Mouse (Mus musculus) CD4-positive, CD25-positive, alpha-beta regulatory T cell, adult 4 months (primary cell): ENCODE measurements around the gene Ppil1. TPM values are rescaled to one million over a fixed set of nuclear protein-coding genes. Genes with fewer than 3 reads are reported as not detected.

Experiments
- ATAC-seq: one replicate; pipeline ENCODE4 v1.8.0; 2017
- polyA plus RNA-seq, 2 experiments: library from polyadenylated mRNA; unstranded; fragments of 100-300 nt; shearing (Covaris generic); gene quantifications; one replicate each; pipeline ENCODE4 v1.2.1; 2017

Ppil1 gene
- 100 to 1,000 TPM in 1 of 2 experiments, 10 to 100 TPM in 1; 72.7 to 101 TPM for polyA plus RNA-seq

GRCm38 (mm10) chr17:29263840-29264633, at the start of gene Ppil1:
Gene Ppil1 (minus strand): TSS chr17:29264186.
- ATAC-seq: peak; percentile 70

- ATAC-seq: no peak
These were observed 49.3 kb upstream of the Ppil1 start for GRCm38 (mm10) chr17:29313300-29313699.

- no peak for ATAC-seq
These were observed 48.1 kb upstream of the Ppil1 start for GRCm38 (mm10) chr17:29312082-29312481.

GRCm38 (mm10) chr17:29311602-29312001, 47.6 kb upstream of the Ppil1 start:
- no peak for ATAC-seq

- ATAC-seq: no peak
These were observed 46.2 kb upstream of the Ppil1 start for GRCm38 (mm10) chr17:29310056-29310623.

- ATAC-seq: no peak
These were observed 41.9 kb upstream of the Ppil1 start for GRCm38 (mm10) chr17:29305871-29306270.

GRCm38 (mm10) chr17:29305058-29305806, 41.2 kb upstream of the Ppil1 start:
- no peak for ATAC-seq

GRCm38 (mm10) chr17:29304376-29305057, 40.5 kb upstream of the Ppil1 start:
- peak; percentile 65 for ATAC-seq

GRCm38 (mm10) chr17:29303856-29304255, 39.9 kb upstream of the Ppil1 start:
- ATAC-seq: no peak

GRCm38 (mm10) chr17:29303087-29303486, 39.1 kb upstream of the Ppil1 start:
- ATAC-seq: peak; percentile 47

GRCm38 (mm10) chr17:29302149-29302548, 38.2 kb upstream of the Ppil1 start:
- ATAC-seq: no peak

GRCm38 (mm10) chr17:29301421-29301820, 37.4 kb upstream of the Ppil1 start:
- no peak for ATAC-seq

- ATAC-seq: no peak
These were observed 36.9 kb upstream of the Ppil1 start for GRCm38 (mm10) chr17:29300926-29301325.

GRCm38 (mm10) chr17:29299282-29299681, 35.3 kb upstream of the Ppil1 start:
- ATAC-seq: no peak

- no peak for ATAC-seq
These were observed 33.8 kb upstream of the Ppil1 start for GRCm38 (mm10) chr17:29297813-29298212.

GRCm38 (mm10) chr17:29297321-29297720, 33.3 kb upstream of the Ppil1 start:
- ATAC-seq: no peak

GRCm38 (mm10) chr17:29295835-29296234, 31.8 kb upstream of the Ppil1 start:
- ATAC-seq: no peak

- no peak for ATAC-seq
These were observed 30.0 kb upstream of the Ppil1 start for GRCm38 (mm10) chr17:29293807-29294605.

GRCm38 (mm10) chr17:29292996-29293395, 29.0 kb upstream of the Ppil1 start:
- no peak for ATAC-seq

GRCm38 (mm10) chr17:29291793-29292192, 27.8 kb upstream of the Ppil1 start:
- ATAC-seq: no peak

- ATAC-seq: no peak
These were observed 18.4 kb upstream of the Ppil1 start for GRCm38 (mm10) chr17:29282216-29282952.
